Mouse (Mus musculus) v-Abl transformed pro-B cells (cell line): ENCODE measurements around the gene Trpm8.

Source experiments
- in situ Hi-C, 2 experiments: fragments of 400-800 bp; cut with MboI; formaldehyde crosslinking; loops; one replicate each; pipeline ENCODE4 v1.15.1; 2025; ENCODE audit not compliant: unreplicated experiment in 2 of 2

Trpm8 gene

DNA sequence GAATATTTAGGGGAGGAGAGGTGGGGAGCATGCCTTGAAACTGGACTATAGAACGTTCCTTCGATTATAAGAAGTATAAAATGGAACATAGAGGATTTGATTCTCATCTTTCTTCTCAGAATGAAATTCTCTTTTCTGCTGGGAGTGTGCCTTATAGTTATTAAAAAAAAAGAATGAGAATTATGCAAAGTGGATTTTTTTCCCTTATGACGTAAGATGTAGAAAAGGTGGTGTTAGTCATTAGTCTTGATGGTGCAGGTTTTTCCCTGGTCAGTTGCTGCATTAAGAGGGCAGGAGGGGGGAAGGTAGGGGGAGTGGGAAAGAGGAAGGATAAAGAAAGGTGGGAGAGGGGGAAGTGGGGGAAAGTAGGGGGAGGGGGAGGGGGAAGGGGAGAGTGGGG lies 4.8 kb downstream of the Trpm8 start:
- in situ Hi-C loops = loop anchor here (5.0 to 25.0 kb wide), 7 partner anchors 130 to 1670 kb away; partner anchors contain the start of genes Atg16l1 (in 1 of the 2) and Usp40 (in 1 of the 2)

DNA sequence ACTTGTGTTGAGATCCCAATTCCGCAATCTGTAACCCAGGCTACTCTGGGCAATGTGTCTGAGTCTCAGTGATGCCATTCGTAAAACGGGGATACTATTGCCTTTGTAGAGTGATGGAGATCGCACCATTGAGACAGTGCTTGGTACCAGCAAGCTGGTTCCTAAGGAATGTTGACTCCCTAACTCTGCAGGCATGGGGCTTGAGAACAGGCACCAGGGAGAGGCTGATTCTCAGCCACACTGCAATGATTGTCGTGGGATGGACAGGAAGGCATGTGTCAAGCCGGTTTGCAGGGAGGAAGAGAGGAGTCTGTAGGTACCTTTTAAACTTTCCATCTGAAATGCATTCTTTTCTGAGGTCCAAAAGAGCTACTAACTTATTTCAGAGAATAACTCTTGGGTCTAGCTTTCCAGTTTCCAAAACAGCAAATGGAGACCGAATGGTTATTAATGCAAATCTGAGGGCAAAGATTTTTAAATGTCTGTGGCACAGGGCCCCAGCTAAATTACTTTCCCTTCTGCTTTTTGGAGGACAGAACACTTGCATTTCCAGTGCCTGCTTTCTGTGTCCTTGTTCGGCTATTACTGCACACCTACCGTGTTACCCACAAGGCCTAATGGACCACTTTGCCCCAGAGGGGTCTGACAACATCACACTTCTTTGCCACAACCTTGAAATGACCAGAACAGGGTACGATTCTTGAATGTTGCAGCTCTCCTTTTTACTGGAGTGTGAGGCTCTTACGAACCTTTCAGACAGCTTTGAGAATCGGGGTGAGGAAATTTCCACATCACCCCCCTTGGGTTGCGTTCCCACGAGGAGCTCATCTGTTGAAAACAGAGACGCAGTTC lies 6.1 kb downstream of the Trpm8 start:
- in situ Hi-C loops = loop anchor here (5.0 to 25.0 kb wide), 7 partner anchors 131 to 1671 kb away; partner anchors contain the start of genes Atg16l1 (in 1 of the 2) and Usp40 (in 1 of the 2)

DNA sequence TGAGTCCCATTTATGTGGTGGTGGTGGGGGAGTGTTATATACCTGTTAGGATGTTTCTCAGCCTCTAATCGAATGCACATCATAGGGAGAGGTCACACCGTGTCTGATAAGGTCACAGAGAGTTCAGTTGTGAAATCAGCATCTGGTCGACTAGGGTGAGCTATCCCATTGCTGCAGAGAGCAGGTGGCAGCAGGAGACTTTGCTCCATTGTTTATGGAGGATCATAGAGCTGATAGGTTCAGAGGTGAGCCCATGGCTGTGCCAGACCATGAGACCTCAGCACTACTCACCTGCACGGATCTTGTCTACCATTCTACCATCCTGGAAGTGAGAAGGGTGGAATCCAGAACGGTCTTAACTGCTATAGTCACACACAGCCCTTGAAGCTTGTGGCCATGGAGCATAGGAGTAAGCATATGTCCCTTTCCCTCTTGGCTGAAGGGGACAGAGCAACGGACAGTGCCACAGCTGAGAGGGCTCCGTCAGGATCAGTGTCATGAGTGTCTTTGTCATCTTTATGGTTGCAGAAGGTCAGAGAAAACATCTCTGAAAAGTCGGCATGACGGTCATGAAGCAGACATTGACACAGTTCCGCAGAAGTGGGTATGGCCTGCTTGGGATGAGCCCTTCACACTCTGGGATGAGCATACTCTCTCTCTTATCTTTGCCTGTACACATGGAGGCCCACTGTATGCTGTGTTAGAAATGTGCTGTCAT lies 6.9 kb downstream of the Trpm8 start:
- in situ Hi-C loops = loop anchor here (5.0 to 25.0 kb wide), 7 partner anchors 132 to 1672 kb away; partner anchors contain the start of genes Atg16l1 (in 1 of the 2) and Usp40 (in 1 of the 2)

DNA sequence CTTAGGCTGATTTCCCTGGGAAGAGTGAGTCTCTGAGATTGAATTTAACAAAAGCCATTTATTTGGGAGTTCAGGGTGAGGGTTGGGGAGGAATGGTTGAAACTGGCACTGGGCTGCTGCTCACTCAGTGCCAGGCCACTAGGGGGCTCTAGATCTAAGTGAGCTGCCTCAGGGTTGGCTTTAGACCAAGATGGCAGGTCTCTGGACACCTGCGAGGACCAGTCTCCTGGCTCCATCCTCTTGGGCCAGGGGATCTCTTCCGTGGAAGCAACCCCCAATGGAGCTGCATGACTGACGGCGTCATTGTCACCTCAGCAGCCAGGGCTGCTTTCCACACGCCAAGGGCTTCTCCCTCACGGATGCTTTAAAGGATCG lies 7.5 kb downstream of the Trpm8 start:
- in situ Hi-C loops = loop anchor here (5.0 to 25.0 kb wide), 7 partner anchors 133 to 1673 kb away; partner anchors contain the start of genes Atg16l1 (in 1 of the 2) and Usp40 (in 1 of the 2)

DNA sequence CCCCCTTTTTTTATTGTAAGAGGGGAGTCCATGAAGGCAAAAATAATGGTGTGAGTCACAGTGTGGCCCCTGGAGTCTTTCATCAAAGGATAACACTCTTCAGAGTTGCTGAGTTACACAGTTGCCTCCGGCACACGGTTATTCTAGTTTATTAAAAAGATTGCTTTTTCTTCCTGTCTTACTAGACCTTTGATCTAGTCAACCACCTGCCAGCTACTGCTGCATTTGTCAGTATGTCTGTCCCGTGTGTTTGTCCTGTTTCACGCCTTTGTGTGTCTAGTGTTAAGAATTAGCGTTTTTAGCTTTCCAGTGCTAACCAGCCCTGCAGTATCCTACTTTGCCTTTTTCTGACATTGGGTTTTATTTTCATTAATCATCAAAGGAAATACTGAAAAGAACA lies 8.2 kb downstream of the Trpm8 start:
- in situ Hi-C loops = loop anchor here (10.0 to 25.0 kb wide), 6 partner anchors 141 to 1673 kb away; partner anchors contain the start of genes Atg16l1 (in 1 of the 2) and Usp40 (in 1 of the 2)

DNA sequence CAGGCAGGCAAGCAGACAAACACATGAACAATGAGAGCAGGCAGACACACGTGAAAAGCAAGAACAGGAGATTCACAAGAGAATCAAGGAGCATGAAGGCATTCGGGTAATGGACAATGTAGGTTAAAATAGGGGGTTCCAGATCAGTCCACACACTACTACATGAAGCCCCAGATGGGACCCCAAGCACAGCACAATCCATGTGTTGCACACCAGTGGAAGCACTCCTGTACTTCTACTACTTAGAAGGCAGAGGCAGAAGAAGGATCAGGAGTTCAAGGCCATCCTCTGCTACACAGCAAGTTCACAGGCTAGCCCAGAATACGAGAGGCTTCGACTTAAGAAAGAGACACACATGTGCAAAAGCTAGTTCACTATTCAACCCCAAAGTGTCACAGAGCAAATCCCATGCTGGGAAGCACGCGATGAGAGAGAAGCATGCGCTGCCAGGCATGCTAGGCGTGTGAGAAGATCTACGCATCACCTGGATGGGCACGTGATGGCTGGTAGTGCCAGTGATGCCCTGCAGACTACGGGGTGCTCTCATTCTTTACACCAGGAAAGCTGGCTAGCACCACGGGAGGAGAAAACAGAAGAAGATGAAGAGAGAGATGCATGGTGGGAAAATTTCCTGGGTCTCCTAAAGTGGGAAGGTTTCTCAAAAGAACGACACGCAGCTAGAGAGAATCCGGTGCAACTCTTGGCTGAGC lies 8.8 kb downstream of the Trpm8 start:
- in situ Hi-C loops = loop anchor here (10.0 to 25.0 kb wide), 6 partner anchors 141 to 1674 kb away; partner anchors contain the start of genes Atg16l1 (in 1 of the 2) and Usp40 (in 1 of the 2)

DNA sequence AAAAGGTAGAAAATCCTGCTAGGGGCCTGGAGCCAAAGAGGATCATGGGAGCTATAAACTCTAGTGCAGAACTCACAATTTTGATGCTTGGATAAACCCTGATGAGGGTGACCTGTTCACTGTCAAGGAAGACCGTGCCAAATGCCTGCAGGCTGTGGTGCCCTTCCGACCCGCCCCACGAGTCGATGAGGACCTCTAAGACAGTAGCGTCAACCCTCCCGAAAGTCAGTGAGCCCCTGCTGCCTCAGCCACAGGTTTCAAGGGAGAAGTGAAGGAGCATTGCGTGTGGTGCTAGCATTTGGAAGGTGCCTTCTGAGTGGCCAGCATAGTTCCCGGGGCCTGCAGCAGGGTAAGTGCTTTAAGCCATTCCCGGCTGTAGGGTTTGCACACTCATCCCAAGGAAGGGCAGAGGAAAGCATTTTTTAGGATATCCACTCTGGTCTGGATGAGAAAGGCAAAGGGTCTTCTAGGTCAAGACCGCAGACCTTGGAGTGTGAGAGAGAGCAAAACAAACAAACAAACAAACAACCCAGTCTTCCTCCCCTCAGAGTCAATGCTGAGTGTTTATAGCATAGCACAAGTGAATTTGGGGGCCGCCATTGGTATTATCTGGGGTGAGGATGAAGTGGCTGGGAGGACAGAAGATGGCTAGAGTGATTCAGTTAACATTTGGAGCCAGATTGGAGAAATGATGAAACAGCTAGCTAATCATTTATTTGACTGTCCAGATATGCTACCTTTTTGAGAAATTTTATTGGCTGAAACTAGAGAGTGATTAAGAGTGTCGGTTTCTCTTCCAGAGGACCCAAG lies 9.6 kb downstream of the Trpm8 start:
- in situ Hi-C loops = loop anchor here (10.0 to 25.0 kb wide), 6 partner anchors 142 to 1675 kb away; partner anchors contain the start of genes Atg16l1 (in 1 of the 2) and Usp40 (in 1 of the 2)

DNA sequence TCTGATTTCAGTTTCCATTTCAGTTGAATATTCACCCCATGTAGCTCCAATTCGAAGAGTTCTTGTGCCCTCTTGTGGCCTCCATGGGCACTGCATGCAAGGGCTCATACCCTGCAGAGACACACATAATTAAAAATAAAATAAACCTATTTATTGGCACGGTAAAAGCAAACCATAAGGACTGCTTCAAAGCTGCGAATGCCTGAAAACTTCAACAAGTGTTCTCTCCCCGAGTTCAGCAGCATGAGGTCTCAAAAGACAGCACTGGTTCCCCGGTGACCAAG lies 10.2 kb downstream of the Trpm8 start:
- in situ Hi-C loops = loop anchor here (10.0 to 25.0 kb wide), 6 partner anchors 143 to 1675 kb away; partner anchors contain the start of genes Atg16l1 (in 1 of the 2) and Usp40 (in 1 of the 2)

DNA sequence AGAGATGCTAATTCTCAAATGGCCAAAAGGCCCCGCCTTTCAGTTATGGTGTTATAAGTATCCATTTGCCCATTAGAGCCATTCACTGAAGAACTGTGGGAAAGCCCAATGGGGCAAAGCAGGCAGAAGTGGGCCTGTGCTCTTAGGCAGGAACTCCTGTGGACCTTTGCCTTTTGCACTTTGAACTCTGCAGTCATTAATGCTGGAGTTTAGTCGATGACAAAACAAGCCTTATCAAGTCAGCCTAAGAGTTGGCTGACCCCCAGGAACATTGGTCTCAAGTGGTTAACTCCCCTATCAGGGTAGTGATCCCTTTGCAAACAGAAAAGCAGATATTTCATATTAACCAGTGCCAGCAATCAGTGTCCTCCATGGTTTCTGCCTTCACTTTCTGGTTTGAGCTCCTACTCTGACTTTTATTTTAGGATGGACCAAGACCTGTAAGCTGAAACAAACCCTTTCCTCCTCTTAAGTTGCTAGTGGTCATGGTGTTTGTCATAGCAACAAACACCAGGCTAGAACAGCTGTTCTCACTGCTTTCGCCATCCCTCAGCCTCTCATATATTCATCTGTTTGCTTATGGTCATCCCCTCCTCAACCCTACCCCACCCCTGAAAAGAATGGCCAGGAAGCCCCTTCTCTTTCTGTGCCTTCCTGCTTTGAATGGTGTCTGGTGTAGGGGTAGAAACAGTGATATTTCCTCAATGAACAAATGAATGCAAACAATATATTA lies 10.8 kb downstream of the Trpm8 start:
- in situ Hi-C loops = loop anchor here (10.0 to 25.0 kb wide), 6 partner anchors 143 to 1676 kb away; partner anchors contain the start of genes Atg16l1 (in 1 of the 2) and Usp40 (in 1 of the 2)

DNA sequence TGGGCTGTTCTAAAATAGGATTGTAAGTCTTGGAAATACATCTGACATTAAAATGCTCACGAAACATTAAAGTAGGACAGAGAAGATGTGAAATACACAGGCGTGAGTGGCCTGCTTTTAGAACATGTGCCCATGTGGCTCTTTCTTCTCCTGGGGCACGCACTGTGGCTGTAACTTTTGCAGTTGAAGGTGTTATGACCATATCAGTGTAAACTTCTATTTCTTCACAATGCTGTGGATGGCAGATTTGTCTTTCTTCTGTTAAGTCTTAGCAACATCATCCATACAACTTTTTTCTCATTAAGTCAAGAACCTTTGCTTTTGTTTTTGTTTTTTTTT lies 11.3 kb downstream of the Trpm8 start:
- in situ Hi-C loops = loop anchor here (10.0 to 25.0 kb wide), 6 partner anchors 144 to 1676 kb away; partner anchors contain the start of genes Atg16l1 (in 1 of the 2) and Usp40 (in 1 of the 2)

DNA sequence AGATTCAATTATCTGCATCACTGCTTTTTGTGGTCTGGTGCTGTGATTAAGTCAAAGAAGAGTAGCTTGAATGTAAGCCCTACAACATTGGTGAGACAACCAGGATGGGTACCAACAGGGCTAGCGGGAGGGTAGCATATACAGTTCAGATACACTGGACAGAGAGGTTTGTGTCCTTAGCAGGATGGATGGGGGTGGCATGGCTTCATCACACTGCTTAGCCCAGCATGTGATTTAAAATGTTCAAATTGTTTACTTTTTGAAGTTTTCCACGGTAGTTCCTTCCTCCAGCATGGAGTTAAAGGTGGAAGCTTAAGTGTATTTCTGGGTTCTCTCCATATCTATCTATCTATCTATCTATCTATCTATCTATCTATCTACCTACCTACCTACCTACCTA lies 11.7 kb downstream of the Trpm8 start:
- in situ Hi-C loops = loop anchor here (10.0 to 25.0 kb wide), 6 partner anchors 144 to 1677 kb away; partner anchors contain the start of genes Atg16l1 (in 1 of the 2) and Usp40 (in 1 of the 2)

DNA sequence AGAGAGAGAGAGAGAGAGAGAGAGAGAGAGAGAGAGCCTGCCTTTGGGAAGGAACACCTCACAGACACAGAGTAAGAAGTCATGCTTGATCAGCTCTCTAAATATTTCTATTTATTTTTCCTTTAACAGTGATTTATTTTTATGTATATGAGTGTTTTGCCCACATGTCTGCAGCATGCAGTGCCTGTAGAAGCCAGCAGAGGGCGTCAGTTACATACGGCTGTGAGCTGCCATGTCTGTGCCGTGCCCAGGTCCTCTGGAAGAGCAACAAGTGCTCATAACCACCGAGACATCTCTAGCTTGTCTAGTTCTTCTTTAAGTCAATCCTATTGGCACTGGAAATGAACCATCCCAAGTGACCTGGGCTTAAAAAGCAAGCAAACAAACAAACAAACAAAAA lies 12.5 kb downstream of the Trpm8 start:
- in situ Hi-C loops = loop anchor here (10.0 to 25.0 kb wide), 6 partner anchors 145 to 1678 kb away; partner anchors contain the start of genes Atg16l1 (in 1 of the 2) and Usp40 (in 1 of the 2)

DNA sequence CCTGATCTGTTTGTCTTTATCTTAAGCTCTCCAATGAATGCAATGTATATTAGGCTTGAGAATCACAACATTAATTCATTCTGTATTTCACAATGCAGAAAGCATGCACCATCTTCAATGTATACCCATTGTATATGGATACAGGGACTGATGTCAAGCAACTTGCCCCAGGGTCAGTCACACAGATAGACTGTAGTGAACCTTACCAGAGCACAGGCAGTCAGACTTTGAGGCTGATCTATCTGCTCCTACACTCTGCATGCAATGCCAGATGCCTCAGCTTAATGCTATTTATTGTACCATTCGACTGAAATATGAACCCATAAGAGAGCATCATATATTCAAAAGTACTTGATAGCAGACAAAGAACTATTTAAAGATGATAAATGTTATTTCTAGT lies 13.1 kb downstream of the Trpm8 start:
- in situ Hi-C loops = loop anchor here (25.0 kb wide), 4 partner anchors 528 to 1678 kb away; partner anchors contain the start of gene Atg16l1 (in 1 of the 2)

DNA sequence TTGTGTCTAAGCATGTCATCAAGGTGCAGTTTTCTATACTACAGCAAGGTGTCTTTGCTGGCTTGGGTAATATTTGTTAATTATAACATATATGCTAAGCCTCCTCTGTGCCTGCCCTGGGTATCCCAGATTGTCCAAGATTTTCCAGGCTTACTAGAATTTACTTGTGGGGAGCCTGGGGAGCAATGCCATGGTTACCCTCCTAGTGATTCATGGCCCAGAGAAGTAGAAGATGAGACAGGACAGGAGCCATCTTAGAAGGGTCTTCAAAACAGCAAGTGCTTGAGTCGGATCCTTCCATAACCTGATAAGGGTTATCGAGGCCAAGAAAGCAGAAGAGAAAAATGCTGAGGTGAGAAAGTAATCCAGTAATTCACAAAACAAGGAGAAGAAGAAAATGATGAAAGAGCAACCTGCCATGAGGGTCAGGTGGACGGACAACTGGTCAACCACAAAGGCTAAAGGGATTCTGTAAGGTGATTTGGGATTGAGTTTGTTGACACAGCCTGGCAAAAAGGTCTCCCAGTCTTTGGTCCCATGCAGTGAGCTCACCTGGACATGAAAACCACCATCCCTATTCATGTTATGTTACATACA lies 14.0 kb downstream of the Trpm8 start:
- in situ Hi-C loops = loop anchor here (25.0 kb wide), 4 partner anchors 529 to 1679 kb away; partner anchors contain the start of gene Atg16l1 (in 1 of the 2)

DNA sequence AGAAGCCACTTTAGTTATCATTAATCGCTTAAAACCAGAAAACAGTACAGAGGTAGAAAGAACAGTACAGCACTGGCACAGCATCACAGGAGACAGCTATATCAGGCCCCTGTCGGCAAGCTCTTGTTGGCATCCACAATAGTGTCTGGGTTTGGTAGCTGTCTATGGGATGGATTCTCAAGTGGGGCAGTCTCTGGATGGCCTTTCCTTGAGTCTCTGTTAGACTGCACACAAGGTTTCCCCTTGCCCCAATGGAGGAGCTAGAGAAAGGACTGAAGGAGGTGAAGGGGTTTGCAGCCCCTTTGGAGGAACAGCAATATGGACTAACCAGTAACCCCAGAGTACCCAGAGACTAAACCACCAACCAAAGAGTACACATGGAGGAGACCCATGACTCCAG lies 14.6 kb downstream of the Trpm8 start:
- in situ Hi-C loops = loop anchor here (25.0 kb wide), 4 partner anchors 530 to 1680 kb away; partner anchors contain the start of gene Atg16l1 (in 1 of the 2)

DNA sequence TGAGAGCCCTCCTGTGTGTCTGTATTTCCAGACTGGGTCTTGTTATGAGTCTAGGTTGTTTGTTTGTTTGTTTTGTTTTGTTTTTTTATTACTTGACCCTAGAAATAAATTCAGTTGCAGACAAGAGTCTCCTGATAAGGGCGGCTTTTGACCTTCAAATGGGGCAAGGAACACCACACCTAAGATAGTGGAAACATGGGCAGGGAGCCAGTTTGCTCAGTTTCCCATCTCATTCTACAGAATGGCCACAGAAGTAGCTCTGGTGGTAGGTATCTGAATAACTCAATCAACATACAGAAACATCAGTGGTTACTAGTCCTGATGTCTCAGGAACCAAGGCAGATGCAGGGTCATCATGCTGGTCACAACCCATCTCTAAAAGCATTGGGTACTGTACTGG lies 17.2 kb downstream of the Trpm8 start:
- in situ Hi-C loops = loop anchor here (25.0 kb wide), 4 partner anchors 532 to 1682 kb away; partner anchors contain the start of gene Atg16l1 (in 1 of the 2)

DNA sequence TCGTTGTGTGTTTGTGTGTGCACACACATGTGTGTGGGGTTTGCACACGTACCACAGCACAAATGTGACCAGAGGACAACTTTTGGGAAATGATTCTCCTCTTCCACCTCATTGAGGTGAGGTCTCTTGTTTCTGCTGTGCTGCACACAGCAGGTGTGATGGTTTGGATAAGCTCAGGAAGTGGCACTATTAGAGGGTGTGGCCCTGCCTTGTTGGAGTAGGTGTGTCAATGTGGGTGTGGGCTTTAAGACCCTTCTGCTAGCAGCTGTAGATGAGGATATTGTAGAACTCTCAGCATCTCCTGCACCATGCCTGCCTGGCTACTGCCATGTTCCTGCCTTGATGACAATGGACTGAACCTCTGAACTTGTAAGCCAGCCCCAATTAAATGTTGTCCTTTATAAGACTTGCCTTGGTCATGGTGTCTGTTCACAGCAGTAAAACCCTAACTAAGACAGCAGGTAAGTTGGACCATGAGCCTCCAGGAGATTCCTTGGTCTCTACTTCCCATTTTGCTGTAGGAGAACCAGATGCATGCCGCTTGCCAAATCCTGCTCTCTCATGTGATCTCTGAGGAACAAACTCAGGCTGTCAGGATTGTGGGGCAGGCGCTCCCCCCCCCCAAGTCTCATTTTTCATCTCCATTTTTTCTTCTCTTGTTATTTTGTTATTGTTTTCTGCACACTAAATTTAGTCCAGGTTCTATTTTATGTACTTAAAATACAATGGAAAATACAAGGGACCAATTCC lies 18.9 kb downstream of the Trpm8 start:
- in situ Hi-C loops = loop anchor here (25.0 kb wide), 4 partner anchors 534 to 1684 kb away; partner anchors contain the start of gene Atg16l1 (in 1 of the 2)
